Mouse (Mus musculus): ENCODE data around the gene Shc1.

Shc1 gene

DNA sequence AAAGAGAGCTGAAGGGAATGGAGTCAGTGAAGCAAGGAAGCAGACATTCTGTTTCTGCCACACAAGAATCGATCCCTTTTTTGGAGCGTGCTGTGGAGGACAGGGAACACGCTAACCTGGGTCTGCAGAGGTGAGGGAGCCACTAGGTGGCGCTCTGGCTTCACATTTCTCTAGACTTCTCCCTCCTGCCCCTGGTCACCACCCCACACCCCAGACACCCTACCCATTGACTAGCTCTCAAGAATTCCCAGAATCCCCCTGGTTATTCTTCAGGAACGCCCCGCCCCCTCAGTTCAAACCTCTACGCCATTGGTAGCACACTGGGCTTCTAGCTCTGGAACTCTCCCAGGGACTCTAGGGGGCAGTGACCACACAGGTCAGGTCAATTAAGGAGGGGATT is 31.3 kb downstream of the Shc1 start:
- WGBS, result 34% methylated on average over 7 of the region's 7 CpGs

- WGBS, result 90% methylated on average over 1 of the region's 1 CpGs
These were observed 33.7 kb downstream of the Shc1 start for GRCm38 (mm10) chr3:89451916-89452315.

DNA sequence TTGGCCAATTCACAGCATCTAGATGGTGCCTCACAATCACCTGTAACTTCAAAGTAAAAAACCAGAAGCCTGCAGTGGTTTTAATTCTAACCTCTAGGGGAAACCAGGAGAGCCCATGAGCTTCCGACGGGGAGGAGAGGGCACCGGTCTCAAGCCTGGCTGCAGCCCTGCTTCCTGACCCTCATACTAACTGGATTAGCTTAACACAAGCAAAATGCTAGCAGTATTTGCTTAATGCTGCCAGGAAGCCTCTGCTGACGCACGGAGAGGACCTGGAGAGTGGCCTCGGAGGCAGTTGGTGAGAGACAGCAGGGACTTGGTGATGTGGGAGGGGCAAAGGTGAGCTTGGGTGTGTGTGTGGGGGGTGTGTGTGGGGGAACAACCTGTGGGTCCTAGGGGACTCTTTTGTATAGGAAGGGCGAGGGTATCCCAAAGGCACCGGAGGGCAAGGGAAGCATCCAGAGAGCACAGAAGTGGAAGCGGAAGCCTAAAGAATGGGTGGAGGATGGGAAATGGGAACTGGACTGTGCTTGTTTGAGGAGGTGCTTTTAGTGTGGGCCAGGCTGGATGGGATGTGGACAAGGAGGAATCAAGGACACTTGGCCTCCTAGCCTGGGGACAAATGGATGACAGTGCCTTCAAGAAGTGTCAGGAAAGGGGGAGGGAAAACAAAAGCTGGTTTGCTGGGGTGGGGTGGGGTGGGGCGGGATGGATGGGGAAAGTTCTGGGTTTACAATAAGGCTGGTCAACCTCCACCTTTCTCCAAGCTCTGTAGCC is 36.3 kb downstream of the Shc1 start, which contains the start of gene Pmvk:
Gene Pmvk (plus strand): TSS at position 141 of the 777 bp plus-strand sequence.
- 79% methylated on average over 10 of the region's 10 CpGs for WGBS

DNA sequence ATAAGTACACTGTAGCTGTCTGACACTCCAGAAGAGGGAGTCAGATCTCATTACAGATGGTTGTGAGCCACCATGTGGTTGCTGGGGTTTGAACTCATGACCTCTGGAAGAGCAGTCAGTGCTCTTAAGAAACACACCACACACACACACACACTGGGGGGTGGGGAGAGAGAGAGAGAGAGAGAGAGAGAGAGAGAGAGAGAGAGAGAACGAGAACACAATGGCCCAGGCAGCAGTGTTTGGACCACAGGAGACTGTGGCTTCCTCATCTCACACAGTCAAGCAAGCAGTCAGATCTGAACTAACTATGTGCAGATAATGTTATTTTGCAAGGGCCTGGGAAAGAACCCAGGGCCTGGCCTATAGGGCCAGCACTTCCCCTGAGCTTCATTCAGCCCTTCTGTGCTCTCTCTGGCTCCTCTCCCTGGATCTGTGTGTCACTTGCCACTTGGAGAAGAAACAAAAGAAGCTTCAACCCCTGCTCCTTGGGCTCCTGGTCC is 37.6 kb downstream of the Shc1 start:
- 92% methylated on average over 1 of the region's 1 CpGs for WGBS

DNA sequence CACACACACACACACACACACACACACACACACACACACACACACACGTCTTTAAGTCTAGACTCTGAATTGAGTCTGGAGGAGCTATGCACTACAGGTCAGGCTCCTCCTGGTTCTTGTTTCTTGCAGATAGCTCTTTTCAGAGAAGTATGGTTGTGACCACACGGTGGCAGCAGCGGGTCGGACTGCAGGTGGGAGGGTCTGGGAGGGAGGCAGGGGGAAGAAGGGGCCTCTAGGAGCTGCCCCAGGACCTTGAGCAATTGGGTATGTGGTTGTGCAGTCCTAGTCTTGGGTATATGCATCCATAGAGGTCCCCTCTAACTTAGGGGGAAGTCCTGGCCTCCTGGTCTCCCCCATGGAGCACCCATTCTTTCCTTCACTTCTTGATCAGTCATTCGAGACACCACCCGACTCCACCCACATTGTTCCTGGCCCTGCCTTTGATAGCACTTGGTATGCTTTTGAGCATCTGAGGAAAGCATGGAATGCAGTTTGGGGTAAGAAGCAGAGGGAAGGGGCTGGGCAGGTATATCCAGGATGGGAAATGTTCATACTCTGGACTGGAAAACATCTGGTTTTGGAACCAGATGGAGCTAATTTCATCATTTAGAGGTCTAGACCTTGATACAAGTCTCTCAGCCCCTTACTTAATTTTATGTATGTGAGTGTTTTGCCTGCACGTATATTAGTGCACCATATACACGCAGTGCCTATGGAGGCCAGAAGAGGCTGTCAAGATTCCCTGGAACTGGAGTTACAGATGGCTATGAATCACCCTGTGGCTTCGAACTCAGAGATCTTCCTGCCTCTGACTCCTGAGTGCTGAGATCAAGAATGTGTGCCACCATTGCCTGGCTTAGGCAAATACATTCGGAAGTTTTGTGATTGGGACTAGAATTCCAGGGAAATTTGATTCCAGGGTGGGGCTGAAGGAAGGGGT is 38.8 kb downstream of the Shc1 start:
- 35% methylated on average over 10 of the region's 10 CpGs for WGBS

DNA sequence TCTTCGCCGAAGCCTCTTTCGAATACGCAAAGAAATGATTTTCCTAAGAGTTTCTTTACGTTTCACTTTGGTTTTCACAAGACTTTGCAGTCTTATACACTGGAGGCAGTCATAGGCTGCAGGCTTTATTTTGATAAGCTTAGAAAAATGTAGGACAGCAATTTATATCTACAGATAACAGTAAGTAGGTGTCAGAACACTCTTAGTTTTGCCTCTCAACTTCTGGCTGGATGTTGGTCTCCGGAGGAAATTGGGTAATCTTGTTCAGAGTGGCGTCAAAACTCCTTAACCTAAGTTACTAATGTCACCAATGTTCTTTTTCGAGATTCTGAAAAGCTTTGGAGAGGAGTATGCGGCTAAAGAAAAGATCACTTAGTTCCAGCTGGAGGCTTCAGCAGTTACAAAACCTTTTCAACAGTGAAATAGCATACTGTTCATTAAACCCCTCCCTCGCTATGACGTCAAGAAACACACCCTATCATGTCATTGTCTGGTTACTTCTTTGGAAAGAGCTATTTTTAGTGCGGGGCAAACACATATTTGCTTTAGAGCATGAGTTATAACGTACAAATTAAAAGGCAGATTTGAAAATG is 40.2 kb downstream of the Shc1 start:
- 29% methylated on average over 13 of the region's 13 CpGs for WGBS

DNA sequence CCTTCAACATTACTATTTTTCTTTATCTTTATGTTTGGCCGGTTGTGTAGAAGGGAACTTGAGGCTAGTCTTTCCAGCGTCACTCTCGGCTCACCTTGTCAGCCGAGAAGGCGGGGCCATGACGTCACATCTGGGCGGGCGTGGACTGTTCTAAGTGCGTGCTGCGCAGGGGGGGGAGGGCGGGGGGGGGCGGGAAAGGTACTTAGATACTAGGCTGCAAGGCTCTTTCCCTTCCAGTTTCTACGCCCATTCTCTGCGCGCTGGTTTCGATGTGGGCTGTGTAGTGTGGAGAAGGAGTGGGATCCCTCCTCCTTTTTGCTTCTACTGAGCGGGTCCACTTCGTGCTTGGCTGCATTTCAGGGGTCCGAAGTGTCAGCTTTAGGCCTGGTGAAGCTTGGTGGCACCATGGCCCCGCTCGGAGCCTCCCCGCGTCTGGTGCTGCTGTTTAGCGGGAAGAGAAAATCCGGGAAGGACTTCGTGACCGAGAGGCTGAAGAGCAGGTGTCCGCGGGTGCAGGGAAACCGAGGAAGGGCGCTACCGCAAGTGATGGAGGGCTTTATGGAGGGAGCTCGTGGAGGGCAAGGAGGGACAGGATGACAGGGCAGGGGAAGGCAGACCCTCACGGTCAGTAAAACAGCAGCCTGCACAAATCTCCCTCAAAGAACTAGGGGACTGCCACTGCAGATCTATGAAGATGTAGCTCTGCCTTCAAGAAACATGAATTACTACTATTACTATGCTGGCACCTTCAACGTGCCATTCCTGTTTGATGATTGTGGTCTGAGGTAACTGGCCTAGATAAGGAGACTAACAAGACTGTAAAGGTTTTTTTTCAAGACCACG is 40.9 kb downstream of the Shc1 start:
- under 1% methylated on average over 36 of the region's 36 CpGs for WGBS

DNA sequence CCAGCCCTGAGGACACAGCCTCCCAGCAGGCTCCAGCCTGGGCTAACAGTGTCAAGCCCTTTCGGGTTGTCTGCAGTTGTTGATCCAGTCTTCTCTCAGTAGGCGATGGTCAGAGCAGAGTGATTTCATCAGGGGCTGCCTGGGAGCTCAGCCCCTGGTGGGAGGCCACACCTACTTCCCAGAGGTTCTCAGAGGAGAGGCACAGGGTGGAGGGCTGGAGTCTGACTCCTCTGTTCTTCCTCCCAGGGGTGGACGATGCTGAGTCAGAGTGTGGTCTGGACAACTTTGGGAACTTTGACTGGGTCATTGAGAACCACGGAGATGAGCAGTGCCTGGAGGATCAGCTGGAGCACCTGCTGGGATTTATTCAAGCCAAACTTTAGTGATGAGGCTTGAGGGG is 50.0 kb downstream of the Shc1 start:
- WGBS, result 70% methylated on average over 4 of the region's 4 CpGs

GRCm38 (mm10) chr3:89472280-89472679 is 54.0 kb downstream of the Shc1 start:
- WGBS, result 84% methylated on average over 7 of the region's 7 CpGs

- 77% methylated on average over 6 of the region's 6 CpGs for WGBS
These were observed 55.6 kb downstream of the Shc1 start for GRCm38 (mm10) chr3:89473838-89474237.

GRCm38 (mm10) chr3:89479055-89479454 is 60.8 kb downstream of the Shc1 start:
- WGBS, result 79% methylated on average over 6 of the region's 6 CpGs

Measured in cerebral cortex, adult 2 months (tissue).